Mouse (Mus musculus) embryonic facial prominence, embryonic 10.5 days (tissue): ENCODE data around the gene AC124108.1. TPM values are rescaled to one million over a fixed set of nuclear protein-coding genes. Genes with fewer than 3 reads are reported as not detected.
"Not testable (repeated sequence)": the region's sequence is repeated elsewhere in the genome, so short reads cannot be mapped to it uniquely, and the experiment has no call there.

Source experiments
- DNase-seq: peaks from one replicate; pipeline ENCODE4 v3.0.0-alpha.2; 2017; ENCODE audit warnings: low spot score
- H3K27ac ChIP-seq: fragments of 300-500 bp; sonication (generic); replicated peaks from 2 replicates; pipeline ENCODE4 v1.5.1; 2016; ENCODE audit warnings: mild to moderate bottlenecking
- H3K27me3 ChIP-seq: fragments of 300-500 bp; sonication (generic); replicated peaks from 2 replicates; pipeline ENCODE4 v1.6.1; 2016; ENCODE audit warnings: low read depth, mild to moderate bottlenecking; ENCODE audit not compliant: poor library complexity, severe bottlenecking
- H3K36me3 ChIP-seq: fragments of 300-500 bp; sonication (generic); replicated peaks from 2 replicates; pipeline ENCODE4 v1.6.1; 2016; ENCODE audit warnings: mild to moderate bottlenecking, moderate library complexity
- H3K4me1 ChIP-seq: fragments of 300-500 bp; sonication (generic); 2 replicates; pipeline ENCODE4 v1.6.1; 2016
- H3K4me3 ChIP-seq: fragments of 300-500 bp; sonication (generic); 2 replicates; pipeline ENCODE4 v1.5.1; 2016; ENCODE audit warnings: mild to moderate bottlenecking, moderate library complexity
- H3K9me3 ChIP-seq: fragments of 300-500 bp; sonication (generic); 2 replicates; pipeline ENCODE4 v1.6.1; 2016; ENCODE audit warnings: mild to moderate bottlenecking
- WGBS: fragments of 180-500 bp; shearing (Covaris S2); methylation state at CpG from one replicate; pipeline ENCODE4 v1.1.7; 2016; 5-methylcytosine and 5-hydroxymethylcytosine counted together
- polyA plus RNA-seq: library from polyadenylated mRNA; unstranded; fragments of >200 nt; fragmentation: Nextera tagmentation; extraction: Ambion mirVana; gene quantifications from 2 replicates; pipeline ENCODE4 v1.2.1, GENCODE M21; 2016

AC124108.1 gene
- polyA plus RNA-seq, 1 experiment from 2014 or later, result 1.00 TPM

- H3K4me1 ChIP-seq, result peaks cover 42% of the 10 kb centered on the region
- no peaks in the 10 kb centered on the region for H3K36me3 ChIP-seq
- H3K27me3 ChIP-seq, result peaks cover 34% of the 10 kb centered on the region
- no peak overlapping the region for H3K4me3 ChIP-seq
- DNase-seq, result no peak
- H3K27ac ChIP-seq, result no peak overlapping the region
- 10% methylated on average over 8 of the region's 8 CpGs for WGBS
- H3K9me3 ChIP-seq, result no peaks in the 10 kb centered on the region
Observed at GRCm38 (mm10) chr1:132153691-132154090, 37.6 kb upstream of the AC124108.1 start.

GRCm38 (mm10) chr1:132155737-132156136, 35.5 kb upstream of the AC124108.1 start:
- Histone ChIP-seq H3K4me1 (peaks cover 55% of the 10 kb centered on the region), H3K4me3 (no peak overlapping the region), H3K36me3 (no peaks in the 10 kb centered on the region), H3K9me3 (no peaks in the 10 kb centered on the region), H3K27ac (no peak overlapping the region), H3K27me3 (peaks cover 54% of the 10 kb centered on the region)
- DNase-seq, result peak; percentile 84
- 16% methylated on average over 6 of the region's 6 CpGs for WGBS

- Histone ChIP-seq H3K9me3 (no peaks in the 10 kb centered on the region), H3K27me3 (peaks cover 53% of the 10 kb centered on the region), H3K27ac (no peak overlapping the region), H3K4me1 (peaks cover 56% of the 10 kb centered on the region), H3K36me3 (no peaks in the 10 kb centered on the region), H3K4me3 (peak overlapping the region; percentile 27; the same call in 1 of the 2 replicates)
- 24% methylated on average over 14 of the region's 14 CpGs for WGBS
- DNase-seq, result peak; percentile 89
Observed at GRCm38 (mm10) chr1:132157016-132157781, 34.1 kb upstream of the AC124108.1 start.

- H3K27ac ChIP-seq, result no peak overlapping the region
- H3K9me3 ChIP-seq, result no peaks in the 10 kb centered on the region
- WGBS, result 22% methylated on average over 7 of the region's 7 CpGs
- no peaks in the 10 kb centered on the region for H3K36me3 ChIP-seq
- peaks cover 52% of the 10 kb centered on the region for H3K27me3 ChIP-seq
- no peak for DNase-seq
- H3K4me1 ChIP-seq, result peaks cover 54% of the 10 kb centered on the region
- H3K4me3 ChIP-seq, result peak overlapping the region; percentile 27; the same call in 1 of the 2 replicates
Observed at GRCm38 (mm10) chr1:132157808-132158207, 33.4 kb upstream of the AC124108.1 start.

- WGBS, result 7% methylated on average over 2 of the region's 2 CpGs
- H3K4me3 ChIP-seq, result no peak overlapping the region
- no peak for DNase-seq
- no peaks in the 10 kb centered on the region for H3K36me3 ChIP-seq
- H3K27ac ChIP-seq, result no peak overlapping the region
- H3K27me3 ChIP-seq, result peaks cover 44% of the 10 kb centered on the region
- H3K9me3 ChIP-seq, result no peaks in the 10 kb centered on the region
- peaks cover 45% of the 10 kb centered on the region for H3K4me1 ChIP-seq
Observed at GRCm38 (mm10) chr1:132158741-132159140, 32.5 kb upstream of the AC124108.1 start.

- H3K27ac ChIP-seq, result no peak overlapping the region
- WGBS, result 53% methylated on average over 4 of the region's 4 CpGs
- peaks cover 52% of the 10 kb centered on the region for H3K27me3 ChIP-seq
- no peak for DNase-seq
- H3K9me3 ChIP-seq, result no peaks in the 10 kb centered on the region
- no peak overlapping the region for H3K4me3 ChIP-seq
- peaks cover 49% of the 10 kb centered on the region for H3K4me1 ChIP-seq
- H3K36me3 ChIP-seq, result no peaks in the 10 kb centered on the region
Observed at GRCm38 (mm10) chr1:132159681-132160080, 31.6 kb upstream of the AC124108.1 start.

- no peak for DNase-seq
- Histone ChIP-seq H3K36me3 (no peaks in the 10 kb centered on the region), H3K9me3 (no peaks in the 10 kb centered on the region), H3K4me3 (no peak overlapping the region), H3K27me3 (peaks cover 56% of the 10 kb centered on the region), H3K4me1 (peaks cover 55% of the 10 kb centered on the region), H3K27ac (no peak overlapping the region)
- 55% methylated on average over 7 of the region's 7 CpGs for WGBS
Observed at GRCm38 (mm10) chr1:132161211-132161880, 29.9 kb upstream of the AC124108.1 start.

- H3K4me3 ChIP-seq, H3K27ac ChIP-seq, H3K36me3 ChIP-seq, DNase-seq, H3K9me3 ChIP-seq: not testable (repeated sequence)
- peaks cover 52% of the 10 kb centered on the region for H3K4me1 ChIP-seq
- peaks cover 64% of the 10 kb centered on the region for H3K27me3 ChIP-seq
- WGBS, result 54% methylated on average over 9 of the region's 9 CpGs
Observed at GRCm38 (mm10) chr1:132162618-132163017, 28.6 kb upstream of the AC124108.1 start.

- no peak overlapping the region for H3K4me3 ChIP-seq
- no peak for DNase-seq
- peaks cover 62% of the 10 kb centered on the region for H3K27me3 ChIP-seq
- no peaks in the 10 kb centered on the region for H3K36me3 ChIP-seq
- WGBS, result 38% methylated on average over 13 of the region's 13 CpGs
- no peak overlapping the region for H3K27ac ChIP-seq
- peaks cover 40% of the 10 kb centered on the region for H3K4me1 ChIP-seq
- no peaks in the 10 kb centered on the region for H3K9me3 ChIP-seq
Observed at GRCm38 (mm10) chr1:132164780-132165518, 26.3 kb upstream of the AC124108.1 start.

GRCm38 (mm10) chr1:132165859-132166258, 25.4 kb upstream of the AC124108.1 start:
- peaks cover 39% of the 10 kb centered on the region for H3K4me1 ChIP-seq
- no peaks in the 10 kb centered on the region for H3K36me3 ChIP-seq
- 62% methylated on average over 3 of the region's 3 CpGs for WGBS
- H3K27me3 ChIP-seq, result peaks cover 53% of the 10 kb centered on the region
- H3K27ac ChIP-seq, result no peak overlapping the region
- peak; percentile 33 for DNase-seq
- no peaks in the 10 kb centered on the region for H3K9me3 ChIP-seq
- H3K4me3 ChIP-seq, result no peak overlapping the region

- Histone ChIP-seq H3K27me3 (peaks cover 44% of the 10 kb centered on the region), H3K9me3 (no peaks in the 10 kb centered on the region), H3K36me3 (no peaks in the 10 kb centered on the region), H3K27ac (no peak overlapping the region; the same call in 1 of the 2 replicates), H3K4me3 (peak overlapping the region; percentile 42), H3K4me1 (peaks cover 39% of the 10 kb centered on the region)
- 10% methylated on average over 12 of the region's 12 CpGs for WGBS
- peak; percentile 55 for DNase-seq
Observed at GRCm38 (mm10) chr1:132168115-132168767, 23.0 kb upstream of the AC124108.1 start.

- Histone ChIP-seq H3K4me1 (peaks cover 26% of the 10 kb centered on the region), H3K4me3 (no peak overlapping the region), H3K27ac (no peak overlapping the region), H3K9me3 (no peaks in the 10 kb centered on the region), H3K36me3 (no peaks in the 10 kb centered on the region), H3K27me3 (peaks cover 30% of the 10 kb centered on the region)
- DNase-seq, result no peak
- WGBS, result 62% methylated on average over 6 of the region's 6 CpGs
Observed at GRCm38 (mm10) chr1:132170698-132171097, 20.6 kb upstream of the AC124108.1 start.
